Mouse (Mus musculus) CH12F3 (cell line): ENCODE results near the gene Grn.

Source experiments
- in situ Hi-C: fragments of 300-500 bp; cut with MboI; formaldehyde crosslinking; loops from 2 replicates; pipeline ENCODE4 v1.14.3; 2020; ENCODE audit warnings: low sequenced_read_pairs

Grn gene

DNA sequence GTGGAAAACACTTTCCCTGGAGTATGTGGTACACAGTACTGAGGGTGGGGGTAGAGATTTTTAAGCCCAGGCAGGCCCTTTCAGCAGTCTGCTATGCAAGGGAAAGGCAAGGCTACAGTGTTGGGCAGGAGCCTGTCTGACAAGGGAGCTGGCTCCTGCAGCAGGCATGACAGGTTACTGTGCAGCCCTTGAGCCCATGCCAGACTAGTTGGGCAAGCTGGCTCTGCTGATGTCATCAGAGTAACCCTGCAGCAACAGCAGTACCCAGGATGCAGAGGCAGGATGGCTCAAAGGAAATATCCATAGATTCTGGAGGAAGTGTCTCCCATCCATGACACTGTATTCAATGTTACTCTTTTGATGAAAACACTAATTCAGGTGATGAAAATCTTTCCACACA, 11.2 kb upstream of the Grn start:
- in situ Hi-C loops, result no loop called here

- in situ Hi-C loops, result no loop called here
Measured at GRCm38 (mm10) chr11:102421559-102421958, 8.6 kb upstream of the Grn start.

GRCm38 (mm10) chr11:102424666-102425065, 5.4 kb upstream of the Grn start:
- in situ Hi-C loops, result no loop called here

GRCm38 (mm10) chr11:102425555-102426316, 4.4 kb upstream of the Grn start:
- in situ Hi-C loops, result no loop called here

GRCm38 (mm10) chr11:102428981-102429540, 1.1 kb upstream of the Grn start:
- in situ Hi-C loops, result no loop called here

DNA sequence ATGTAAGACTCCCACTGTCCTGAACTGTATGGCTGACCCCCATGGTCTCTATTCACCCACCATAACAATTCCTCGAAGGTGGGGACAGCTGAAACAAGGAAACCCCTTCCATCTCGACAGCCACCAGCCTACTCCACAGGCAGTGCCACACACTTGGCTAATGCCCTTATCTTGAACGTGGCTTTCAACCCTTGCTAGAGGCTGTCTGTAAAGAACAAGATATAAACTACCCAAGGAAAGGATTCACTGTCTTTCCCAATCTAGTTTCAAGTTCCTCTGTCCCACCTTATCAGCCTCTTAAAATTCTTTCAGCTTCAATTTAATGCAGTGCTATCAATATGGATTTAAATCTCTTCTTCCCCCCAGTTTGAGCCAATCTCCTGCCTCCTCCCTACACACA, 564 bp upstream of the Grn start:
- in situ Hi-C loops, result no loop called here

DNA sequence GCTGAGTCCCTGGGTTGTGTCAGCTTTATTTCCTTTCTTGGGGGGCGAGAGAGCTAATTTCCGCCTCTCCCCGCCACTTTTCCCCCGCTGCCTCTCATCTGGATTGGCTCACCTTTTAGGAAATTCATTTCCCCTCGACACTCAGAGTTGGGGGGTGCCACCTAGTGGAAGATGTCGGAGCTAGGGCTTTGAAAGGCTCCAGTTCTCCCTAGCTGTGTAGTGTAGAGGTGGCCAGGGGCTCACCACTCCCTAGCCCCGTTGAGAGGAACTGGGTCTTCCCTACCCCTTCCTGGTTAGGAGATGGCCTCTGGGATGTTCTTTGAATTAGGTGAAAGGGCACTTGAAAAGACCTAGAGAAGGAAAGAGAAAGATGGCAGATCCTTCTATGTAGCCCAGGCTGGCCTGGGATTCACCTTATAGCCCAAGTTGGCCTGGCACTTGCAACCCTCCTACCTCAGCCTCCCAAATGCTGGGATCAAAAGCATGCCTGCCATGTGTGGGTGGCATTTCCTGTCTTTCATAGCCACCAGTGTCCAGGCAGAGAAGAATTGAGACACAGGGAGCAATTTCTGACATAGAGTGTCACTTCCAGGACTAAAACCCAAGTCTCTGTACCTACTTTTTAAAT, 1.0 kb downstream of the Grn start:
- in situ Hi-C loops, result no loop called here

GRCm38 (mm10) chr11:102431728-102432114, 1.6 kb downstream of the Grn start:
- in situ Hi-C loops, result no loop called here

DNA sequence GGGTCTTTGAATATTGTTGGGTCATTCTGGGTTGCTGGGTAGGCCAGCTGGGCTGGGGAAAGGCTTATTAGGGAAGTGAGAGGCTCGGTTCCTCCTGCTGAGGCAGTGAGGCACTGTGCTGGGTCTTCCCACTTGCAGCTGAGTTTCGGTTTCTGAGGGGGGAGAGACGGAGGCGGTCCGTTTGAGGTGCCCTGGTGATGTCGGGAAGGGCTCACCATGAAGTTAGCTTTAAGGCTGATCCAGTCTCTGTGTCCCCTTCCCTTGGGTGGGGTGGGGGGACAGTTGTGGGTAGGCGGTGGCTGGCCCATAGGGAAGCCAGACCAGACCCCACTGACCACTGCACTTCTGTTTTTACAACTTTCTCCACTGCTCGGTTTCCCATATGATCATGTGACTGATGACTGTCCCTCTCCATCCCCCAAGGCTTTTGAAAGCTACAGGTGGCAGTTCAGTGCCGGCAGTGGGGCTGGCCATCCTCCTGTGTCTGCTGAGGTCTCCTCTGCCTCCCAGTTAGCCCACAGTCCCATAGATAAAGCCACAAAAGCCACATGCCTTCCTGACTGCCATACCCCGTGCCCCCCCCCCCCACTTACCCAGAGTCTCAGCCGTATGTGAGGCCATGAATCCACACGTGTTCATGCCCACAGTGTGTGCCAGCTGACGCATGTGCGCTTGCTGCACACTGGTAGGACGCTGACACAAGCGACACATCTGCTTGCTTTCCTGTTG, 2.2 kb downstream of the Grn start:
- in situ Hi-C loops, result no loop called here

- in situ Hi-C loops, result no loop called here
Measured at GRCm38 (mm10) chr11:102432896-102433295, 2.8 kb downstream of the Grn start.

- in situ Hi-C loops, result no loop called here
Measured at GRCm38 (mm10) chr11:102433866-102434265, 3.8 kb downstream of the Grn start.

DNA sequence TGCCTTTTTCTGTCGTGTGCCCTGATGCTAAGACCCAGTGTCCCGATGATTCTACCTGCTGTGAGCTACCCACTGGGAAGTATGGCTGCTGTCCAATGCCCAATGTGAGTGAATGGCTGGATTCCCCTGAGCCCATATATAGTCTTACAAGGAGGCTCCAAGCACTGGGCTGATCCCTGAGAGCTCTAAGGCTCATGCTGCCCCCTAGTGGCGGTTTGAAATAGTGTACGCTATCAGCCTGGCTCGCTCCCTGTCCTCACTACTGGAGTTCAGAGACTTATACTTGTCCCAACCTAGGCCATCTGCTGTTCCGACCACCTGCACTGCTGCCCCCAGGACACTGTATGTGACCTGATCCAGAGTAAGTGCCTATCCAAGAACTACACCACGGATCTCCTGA, 4.3 kb downstream of the Grn start:
- in situ Hi-C loops, result no loop called here

- in situ Hi-C loops, result no loop called here
Measured at GRCm38 (mm10) chr11:102434816-102435705, 4.9 kb downstream of the Grn start.

- in situ Hi-C loops, result no loop called here
Measured at GRCm38 (mm10) chr11:102435754-102436470, 5.8 kb downstream of the Grn start.

- in situ Hi-C loops, result no loop called here
Measured at GRCm38 (mm10) chr11:102436471-102436790, 6.3 kb downstream of the Grn start.

- in situ Hi-C loops, result no loop called here
Measured at GRCm38 (mm10) chr11:102437120-102438061, 7.3 kb downstream of the Grn start.

GRCm38 (mm10) chr11:102438212-102439092, 8.3 kb downstream of the Grn start:
- in situ Hi-C loops, result no loop called here
